Mouse (Mus musculus) midbrain, postnatal 0 days (tissue): ENCODE data around the gene Faap20. TPM values are rescaled to one million over a fixed set of nuclear protein-coding genes. Genes with fewer than 3 reads are reported as not detected.

Experiments used
- ATAC-seq: fragments of 200-750 bp; cut with Nextera tagmentation; 2 replicates; pipeline ENCODE4 v1.8.0; 2017; ENCODE audit warnings: moderate number of reproducible peaks, mild to moderate bottlenecking, moderate TSS enrichment, moderate library complexity; ENCODE audit not compliant: low FRiP score
- DNase-seq: peaks from one replicate; pipeline ENCODE4 v3.0.0-alpha.2; 2015; ENCODE audit warnings: low spot score
- H3K27ac ChIP-seq: fragments of 300-500 bp; sonication (generic); 2 replicates; pipeline ENCODE4 v1.5.1; 2014; ENCODE audit warnings: low read depth, mild to moderate bottlenecking, low read length, mixed read lengths
- H3K27me3 ChIP-seq: fragments of 300-500 bp; sonication (generic); 2 replicates; pipeline ENCODE4 v1.6.1; 2014; ENCODE audit warnings: low read length, control low read depth, mixed read lengths; ENCODE audit not compliant: insufficient read depth
- H3K36me3 ChIP-seq: fragments of 300-500 bp; sonication (generic); 2 replicates; pipeline ENCODE4 v1.6.1; 2014; ENCODE audit warnings: low read length, control low read depth, mixed read lengths; ENCODE audit not compliant: insufficient read depth
- H3K4me1 ChIP-seq: fragments of 300-500 bp; sonication (generic); 2 replicates; pipeline ENCODE4 v1.6.1; 2014; ENCODE audit warnings: mild to moderate bottlenecking, control low read depth, antibody characterized with exemption, low read length, mixed read lengths; ENCODE audit not compliant: insufficient read depth
- H3K4me2 ChIP-seq: fragments of 300-500 bp; sonication (generic); 2 replicates; pipeline ENCODE4 v1.6.1; 2014; ENCODE audit warnings: low read depth, mild to moderate bottlenecking, low read length, mixed read lengths; ENCODE audit not compliant: poor library complexity, severe bottlenecking
- H3K4me3 ChIP-seq: fragments of 300-500 bp; sonication (generic); 2 replicates; pipeline ENCODE4 v1.5.1; 2014; ENCODE audit warnings: low read depth, mild to moderate bottlenecking, low read length, moderate library complexity
- H3K9ac ChIP-seq: fragments of 300-500 bp; sonication (generic); replicated peaks from 2 replicates; pipeline ENCODE4 v1.6.1; 2014; ENCODE audit warnings: mild to moderate bottlenecking, low read length, moderate library complexity, mixed read lengths; ENCODE audit not compliant: poor library complexity, severe bottlenecking
- H3K9me3 ChIP-seq: fragments of 300-500 bp; sonication (generic); 2 replicates; pipeline ENCODE4 v1.6.1; 2016; ENCODE audit warnings: low read length, control low read depth
- CTCF ChIP-seq: IDR thresholded peaks from 2 replicates; pipeline ENCODE4 v1.5.1; 2016; ENCODE audit warnings: antibody characterized with exemption, mild to moderate bottlenecking
- WGBS: fragments of 180-500 bp; shearing (Covaris S2); extraction: QIAGEN DNeasy Blood & Tissue Kit; methylation state at CpG from one replicate; pipeline ENCODE4 v1.1.7; 2014; 5-methylcytosine and 5-hydroxymethylcytosine counted together
- polyA plus RNA-seq: library from polyadenylated mRNA; unstranded; fragments of >200 nt; fragmentation: Nextera tagmentation; extraction: Ambion mirVana; gene quantifications from 2 replicates; pipeline ENCODE4 v1.2.1, GENCODE M21; 2015
- total RNA-seq: library from RNA; depleted of rRNA; stranded (reverse); fragments of >200 nt; gene quantifications from 2 replicates; pipeline ENCODE4 v1.2.3, GENCODE M21; 2014

The Faap20 gene
- total and polyA plus RNA-seq, 2 experiments from 2014 or later, result 48.7 to 56.6 TPM

GRCm38 (mm10) chr4:155234371-155235310 is 15.0 kb upstream of the Faap20 start:
- peak overlapping the region; percentile 38; the same call in 1 of the 2 replicates for H3K4me2 ChIP-seq
- TF ChIP-seq CTCF, result no peak
- H3K9ac ChIP-seq, result 0 out of 2 replicates have a peak overlapping the region, but pooled peaks have one; percentile 13
- no peaks in the 10 kb centered on the region for H3K36me3 ChIP-seq
- H3K9me3 ChIP-seq, result no peaks in the 10 kb centered on the region
- no peak overlapping the region for H3K4me3 ChIP-seq
- H3K4me1 ChIP-seq, result peaks cover 26% of the 10 kb centered on the region
- H3K27ac ChIP-seq, result peak overlapping the region; percentile 89
- WGBS, result 66% methylated on average over 8 of the region's 8 CpGs
- H3K27me3 ChIP-seq, result no peaks in the 10 kb centered on the region
- DNase-seq (no peak), ATAC-seq (no peak)

- DNase-seq (peak; percentile 91), ATAC-seq (peak; percentile 88)
- peak overlapping the region; percentile 89 for H3K27ac ChIP-seq
- peaks cover 26% of the 10 kb centered on the region for H3K4me1 ChIP-seq
- no peaks in the 10 kb centered on the region for H3K9me3 ChIP-seq
- H3K27me3 ChIP-seq, result no peaks in the 10 kb centered on the region
- no peaks in the 10 kb centered on the region for H3K36me3 ChIP-seq
- 0 out of 2 replicates have a peak overlapping the region, but pooled peaks have one; percentile 5 for H3K4me3 ChIP-seq
- peak overlapping the region; percentile 42 for H3K9ac ChIP-seq
- 15% methylated on average over 18 of the region's 18 CpGs for WGBS
- peak overlapping the region; percentile 38 for H3K4me2 ChIP-seq
- peak; percentile 37 for TF ChIP-seq CTCF
Observed at GRCm38 (mm10) chr4:155235311-155236119, 14.1 kb upstream of the Faap20 start.

- H3K27ac ChIP-seq, result 0 out of 2 replicates have a peak overlapping the region, but pooled peaks have one; percentile 89
- H3K4me3 ChIP-seq, result no peak overlapping the region
- no peaks in the 10 kb centered on the region for H3K9me3 ChIP-seq
- ATAC-seq (no peak), DNase-seq (no peak)
- no peak overlapping the region; the same call in 1 of the 2 replicates for H3K9ac ChIP-seq
- no peaks in the 10 kb centered on the region for H3K36me3 ChIP-seq
- TF ChIP-seq CTCF, result no peak
- WGBS, result 77% methylated on average over 12 of the region's 12 CpGs
- no peaks in the 10 kb centered on the region for H3K27me3 ChIP-seq
- peaks cover 26% of the 10 kb centered on the region for H3K4me1 ChIP-seq
- no peak overlapping the region for H3K4me2 ChIP-seq
Observed at GRCm38 (mm10) chr4:155236737-155237385, 12.7 kb upstream of the Faap20 start.

GRCm38 (mm10) chr4:155238276-155238675 is 11.3 kb upstream of the Faap20 start:
- no peak for DNase-seq
- Histone ChIP-seq H3K4me3 (no peak overlapping the region), H3K27me3 (no peaks in the 10 kb centered on the region), H3K4me1 (peaks cover 25% of the 10 kb centered on the region), H3K4me2 (no peak overlapping the region), H3K36me3 (no peaks in the 10 kb centered on the region), H3K9ac (no peak overlapping the region), H3K27ac (no peak overlapping the region; the same call in 1 of the 2 replicates), H3K9me3 (no peaks in the 10 kb centered on the region)
- no peak for ATAC-seq
- no peak for TF ChIP-seq CTCF
- WGBS, result 81% methylated on average over 5 of the region's 5 CpGs

- 56% methylated on average over 6 of the region's 6 CpGs for WGBS
- no peaks in the 10 kb centered on the region for H3K9me3 ChIP-seq
- DNase-seq (no peak), ATAC-seq (no peak)
- TF ChIP-seq CTCF, result no peak
- H3K36me3 ChIP-seq, result no peaks in the 10 kb centered on the region
- H3K4me1 ChIP-seq, result peaks cover 14% of the 10 kb centered on the region
- no peaks in the 10 kb centered on the region for H3K27me3 ChIP-seq
- H3K9ac ChIP-seq, result no peak overlapping the region
- H3K4me2 ChIP-seq, result no peak overlapping the region
- no peak overlapping the region for H3K27ac ChIP-seq
- no peak overlapping the region for H3K4me3 ChIP-seq
Observed at GRCm38 (mm10) chr4:155239494-155239893, 10.1 kb upstream of the Faap20 start.
